Comparison of ENCODE assay signal across 8 mouse cellular contexts in the genomic region with DNA sequence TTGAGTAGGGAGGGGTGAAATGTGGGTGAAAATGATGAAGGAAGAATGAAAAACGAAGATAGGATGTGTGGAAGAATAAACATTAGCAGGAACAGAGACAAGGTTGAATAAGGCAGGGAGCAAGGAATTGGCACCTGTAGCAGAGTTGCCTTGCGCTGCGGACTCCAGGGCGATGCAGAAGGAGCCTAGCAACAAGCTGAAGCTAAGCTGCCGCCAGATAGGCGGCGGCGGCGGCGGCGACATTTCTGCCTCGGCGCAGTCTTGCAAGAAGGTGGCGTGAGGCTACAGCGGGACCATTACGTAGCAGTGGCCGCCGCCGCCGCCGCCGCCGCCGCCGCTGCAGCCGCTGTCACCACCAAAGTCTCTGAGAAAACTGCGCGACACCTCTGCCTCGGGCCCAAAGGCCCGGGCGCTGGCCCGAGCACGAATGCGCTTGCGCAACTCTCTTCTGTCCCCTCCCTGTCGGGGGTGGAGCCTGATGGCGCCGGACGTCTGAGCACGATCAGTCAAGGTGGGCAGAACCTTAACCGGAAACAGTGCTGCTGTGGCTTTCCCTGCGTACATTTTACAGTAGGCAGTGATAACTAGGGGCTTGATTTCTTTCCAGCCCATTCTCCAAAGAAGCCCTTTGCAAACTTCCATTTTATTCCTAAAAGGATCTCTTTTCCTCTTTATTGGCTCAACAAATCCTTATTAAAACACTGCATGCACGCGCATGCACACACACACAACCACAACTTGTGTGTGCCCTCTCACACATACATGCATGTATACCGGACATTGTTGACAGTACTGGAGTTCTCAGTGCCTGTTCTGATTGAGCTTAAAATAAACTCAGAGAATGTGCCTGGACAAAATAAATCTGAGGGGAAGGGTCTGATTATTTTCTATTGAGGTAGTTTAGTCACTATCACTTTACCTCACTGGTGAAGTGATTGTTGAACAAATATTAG. TPM values are rescaled to one million over a fixed set of nuclear protein-coding genes. Genes with fewer than 3 reads are reported as not detected.
DNase-seq lines count a peak whose midpoint lies in the region; ATAC-seq and TF ChIP-seq lines count a peak whose summit lies in the region.

A gene (minus strand): TSS at position 424 of the 953 bp plus-strand sequence.

- H3K27ac ChIP-seq in heart, embryonic 12.5 days (ENCODE audit: poor library complexity, severe bottlenecking): peak within 1 kb of the TSS; percentile 66
- H3K27ac ChIP-seq in kidney, postnatal 0 days: no peak within 1 kb of the TSS
- no peak within 1 kb of the TSS for H3K27ac ChIP-seq in liver, embryonic 11.5 days (ENCODE audit: low read depth, low read length)
- H3K27ac ChIP-seq in stomach, embryonic 14.5 days (ENCODE audit: low read length): no peak within 1 kb of the TSS; the same call in 1 of the 2 replicates

- no peak for TF ChIP-seq CTCF in C2C12 (IDR thresholded peaks at IDR 0.05; ENCODE audit: control insufficient read depth, insufficient read depth, insufficient read length)
- no peak for TF ChIP-seq CTCF in brain, embryonic 14.5 days (IDR thresholded peaks at IDR 0.05; ENCODE audit: borderline replicate concordance, extremely low read depth, insufficient read depth, insufficient read length)
- no peak for TF ChIP-seq CTCF in kidney, postnatal 0 days (IDR thresholded peaks at IDR 0.05; ENCODE audit: low read depth)

- no peaks in the 10 kb centered on the region for H3K79me2 ChIP-seq in C2C12 (ENCODE audit: control insufficient read depth, insufficient read depth)

- no peaks in the 10 kb centered on the region for H3K36me3 ChIP-seq in C2C12 (ENCODE audit: control insufficient read depth, insufficient read depth)
- H3K36me3 ChIP-seq in erythroblast, embryonic 14.5 days (ENCODE audit: control insufficient read depth): no peaks in the 10 kb centered on the region
- no peaks in the 10 kb centered on the region for H3K36me3 ChIP-seq in heart, embryonic 12.5 days
- no peaks in the 10 kb centered on the region for H3K36me3 ChIP-seq in kidney, postnatal 0 days (ENCODE audit: insufficient read depth, low read length)
- H3K36me3 ChIP-seq in liver, embryonic 11.5 days (ENCODE audit: control insufficient read depth, insufficient read depth, low read length): no peaks in the 10 kb centered on the region
- no peaks in the 10 kb centered on the region for H3K36me3 ChIP-seq in stomach, embryonic 14.5 days (ENCODE audit: control insufficient read depth, insufficient read depth, low read length)

- H3K4me1 ChIP-seq in erythroblast, embryonic 14.5 days (ENCODE audit: control insufficient read depth): peaks cover 9% of the 10 kb centered on the region
- no peaks in the 10 kb centered on the region for H3K4me1 ChIP-seq in heart, embryonic 12.5 days (replicated peaks)
- no peaks in the 10 kb centered on the region for H3K4me1 ChIP-seq in kidney, postnatal 0 days (replicated peaks; ENCODE audit: insufficient read depth, low read length)
- no peaks in the 10 kb centered on the region for H3K4me1 ChIP-seq in liver, embryonic 11.5 days (replicated peaks; ENCODE audit: control insufficient read depth, insufficient read depth, low read length)
- no peaks in the 10 kb centered on the region for H3K4me1 ChIP-seq in stomach, embryonic 14.5 days (ENCODE audit: control insufficient read depth, insufficient read depth, low read length)

- H3K9ac ChIP-seq in heart, embryonic 12.5 days: peak within 1 kb of the TSS; percentile 80
- peak within 1 kb of the TSS; percentile 60 for H3K9ac ChIP-seq in kidney, postnatal 0 days (ENCODE audit: low read depth, low read length)
- H3K9ac ChIP-seq in liver, embryonic 11.5 days (ENCODE audit: low read depth, low read length): peak within 1 kb of the TSS; percentile 59
- H3K9ac ChIP-seq in stomach, embryonic 14.5 days (replicated peaks; ENCODE audit: low read depth, low read length): peak within 1 kb of the TSS; percentile 14; the same call in 1 of the 2 replicates

- peak; percentile 46; the same call in 1 of the 2 replicates for TF ChIP-seq POLR2A in brain, embryonic 14.5 days (IDR thresholded peaks at IDR 0.05; ENCODE audit: borderline replicate concordance, extremely low read depth, insufficient read depth, insufficient read length, poor library complexity, severe bottlenecking)

- peak; percentile 87 for ATAC-seq in heart, embryonic 12.5 days (ENCODE audit: insufficient number of reproducible peaks, low FRiP score)
- peak; percentile 97 for ATAC-seq in kidney, postnatal 0 days (replicated peaks; ENCODE audit: low FRiP score, low read depth)
- ATAC-seq in liver, embryonic 11.5 days (replicated peaks; ENCODE audit: low FRiP score): peak; percentile 93
- ATAC-seq in stomach, embryonic 14.5 days (ENCODE audit: insufficient number of reproducible peaks, insufficient read depth, low FRiP score, low read depth): peak; percentile 91

- H3K4me2 ChIP-seq in heart, embryonic 12.5 days: peak within 1 kb of the TSS; percentile 62
- peak within 1 kb of the TSS; percentile 49 for H3K4me2 ChIP-seq in kidney, postnatal 0 days (ENCODE audit: low read length)
- H3K4me2 ChIP-seq in liver, embryonic 11.5 days: peak within 1 kb of the TSS; percentile 60
- H3K4me2 ChIP-seq in stomach, embryonic 14.5 days (replicated peaks; ENCODE audit: low read depth, low read length): peak within 1 kb of the TSS; percentile 38

- no peaks in the 10 kb centered on the region for H3K9me3 ChIP-seq in erythroblast, embryonic 14.5 days (ENCODE audit: control insufficient read depth, low read length)
- no peaks in the 10 kb centered on the region for H3K9me3 ChIP-seq in heart, embryonic 12.5 days (replicated peaks)
- H3K9me3 ChIP-seq in kidney, postnatal 0 days (replicated peaks; ENCODE audit: low read length): no peaks in the 10 kb centered on the region
- no peaks in the 10 kb centered on the region for H3K9me3 ChIP-seq in liver, embryonic 11.5 days (ENCODE audit: control insufficient read depth, low read length)
- no peaks in the 10 kb centered on the region for H3K9me3 ChIP-seq in stomach, embryonic 14.5 days (ENCODE audit: control insufficient read depth, low read depth, low read length)

- H3K27me3 ChIP-seq in C2C12 (ENCODE audit: control insufficient read depth, insufficient read depth, insufficient read length): no peaks in the 10 kb centered on the region
- no peaks in the 10 kb centered on the region; the same call in 1 of the 2 replicates for H3K27me3 ChIP-seq in erythroblast, embryonic 14.5 days (ENCODE audit: control insufficient read depth)
- H3K27me3 ChIP-seq in heart, embryonic 12.5 days (replicated peaks): no peaks in the 10 kb centered on the region
- H3K27me3 ChIP-seq in kidney, postnatal 0 days (ENCODE audit: insufficient read depth, low read length): no peaks in the 10 kb centered on the region
- H3K27me3 ChIP-seq in liver, embryonic 11.5 days (replicated peaks; ENCODE audit: control insufficient read depth, insufficient read depth, low read length): 0 out of 2 replicates have a peak, but pooled peaks cover 4% of the 10 kb centered on the region
- H3K27me3 ChIP-seq in stomach, embryonic 14.5 days (ENCODE audit: control insufficient read depth, insufficient read depth, low read length): no peaks in the 10 kb centered on the region

- peak within 1 kb of the TSS; percentile 80 for H3ac ChIP-seq in C2C12 (ENCODE audit: control insufficient read depth, insufficient read length, low read depth)

- 17% methylated on average over 35 of the region's 45 CpGs for WGBS in heart, embryonic 12.5 days
- WGBS in kidney, postnatal 0 days: 35% methylated on average over 42 of the region's 45 CpGs
- WGBS in liver, embryonic 11.5 days: 17% methylated on average over 35 of the region's 45 CpGs
- 23% methylated on average over 44 of the region's 45 CpGs for WGBS in stomach, embryonic 14.5 days

- peak; percentile 95 for DNase-seq in brain, embryonic 14.5 days (ENCODE audit: low read depth)
- DNase-seq in kidney, postnatal 0 days (ENCODE audit: low spot score): peak; percentile 83
- DNase-seq in liver, embryonic 11.5 days (ENCODE audit: low spot score): peak; percentile 54
- peak; percentile 89 for DNase-seq in naive thymus-derived CD4-positive, alpha-beta T cell, adult 2 months (ENCODE audit: low read depth)

- no peaks in the 10 kb centered on the region for H3K79me3 ChIP-seq in C2C12 (ENCODE audit: low read depth)

- H3K4me3 ChIP-seq in C2C12 (ENCODE audit: insufficient read depth, poor library complexity, severe bottlenecking): peak within 1 kb of the TSS; percentile 21
- H3K4me3 ChIP-seq in erythroblast, embryonic 14.5 days (replicated peaks): peak within 1 kb of the TSS; percentile 64
- H3K4me3 ChIP-seq in heart, embryonic 12.5 days: peak within 1 kb of the TSS; percentile 61
- H3K4me3 ChIP-seq in kidney, postnatal 0 days (replicated peaks; ENCODE audit: low read depth, low read length): peak within 1 kb of the TSS; percentile 43
- peak within 1 kb of the TSS; percentile 56 for H3K4me3 ChIP-seq in liver, embryonic 11.5 days (ENCODE audit: low read depth, low read length)
- H3K4me3 ChIP-seq in stomach, embryonic 14.5 days (ENCODE audit: low read depth, low read length): peak within 1 kb of the TSS; percentile 41

TF ChIP-seq in C2C12, 6 proteins besides CTCF, POLR2A, EP300 and RAD21:
- TF ChIP-seq FOSL1 (IDR thresholded peaks at IDR 0.05; ENCODE audit: insufficient read depth, low read length, poor library complexity, severe bottlenecking) (no peak), MAX (IDR thresholded peaks at IDR 0.05) (no peak), CEBPB (IDR thresholded peaks at IDR 0.05; ENCODE audit: low read depth) (peak; percentile 80)

RNA-seq across cellular contexts. Expression of the gene that starts here (rescaled TPM):
- 5.6 TPM for polyA plus RNA-seq in C2C12 (2012; fragmentation: generic; extraction: Trizol)
- 91.5 and 124 TPM in 2 replicates for polyA plus RNA-seq in brain, embryonic 14.5 days (2012; rRNA removed)
- 0.06 and 0.08 TPM in 2 replicates for polyA plus RNA-seq in erythroblast, embryonic 14.5 days (2012)
- 1.2 and 1.5 TPM in 2 replicates for polyA plus RNA-seq in heart, embryonic 12.5 days (2016; fragmentation: Nextera tagmentation; extraction: Ambion mirVana)
- 4.3 and 4.4 TPM in 2 replicates for polyA plus RNA-seq in kidney, postnatal 0 days (2015; fragmentation: Nextera tagmentation; extraction: Ambion mirVana)
- polyA plus RNA-seq in liver, embryonic 11.5 days (2014; fragmentation: Nextera tagmentation; extraction: Ambion mirVana): 0.78 and 1.2 TPM in 2 replicates
- polyA plus RNA-seq in stomach, embryonic 14.5 days (2014; fragmentation: Nextera tagmentation; extraction: Ambion mirVana): 4.0 and 4.1 TPM in 2 replicates

Comparison
In these comparisons a context has a peak if more than half of its experiments do, and no peak if none do; other contexts are left out.
1. RNA of the gene that starts here (polyA plus RNA-seq): 91.5 to 124 TPM in brain, embryonic 14.5 days; 5.6 TPM in C2C12 (single experiment), 4.3 to 4.4 TPM in kidney, postnatal 0 days, 4.0 to 4.1 TPM in stomach, embryonic 14.5 days, 1.2 to 1.5 TPM in heart, embryonic 12.5 days, 0.78 to 1.2 TPM in liver, embryonic 11.5 days and 0.06 to 0.08 TPM in erythroblast, embryonic 14.5 days; every median in the first group is over 10 times any median in the second.
2. H3K9ac ChIP-seq: peak in every context shown above with its lines; median percentile 80 in heart, embryonic 12.5 days; 60 in kidney, postnatal 0 days; 59 in liver, embryonic 11.5 days; 14 in stomach, embryonic 14.5 days.
3. Peak in every context shown above with its lines, with median percentiles within 50 percentile points of each other: H3K4me3 ChIP-seq, DNase-seq, ATAC-seq and H3K4me2 ChIP-seq.